Mouse (Mus musculus) CH12.LX (cell line): Measurements from ENCODE around the gene Mbtps1. TPM values are rescaled to one million over a fixed set of nuclear protein-coding genes. Genes with fewer than 3 reads are reported as not detected.

Source experiments
- DNase-seq: peaks from one replicate; pipeline ENCODE4 v3.0.0-alpha.2; 2013; ENCODE audit errors: extremely low read depth
- H3K27ac ChIP-seq: 2 replicates; pipeline ENCODE4 v1.5.1; 2012; ENCODE audit warnings: low read depth, mild to moderate bottlenecking, control low read depth, moderate library complexity; ENCODE audit not compliant: insufficient read depth
- H3K27me3 ChIP-seq: replicated peaks from 2 replicates; pipeline ENCODE3; 2012; ENCODE audit warnings: inconsistent platforms
- H3K36me3 ChIP-seq, 2 experiments: replicated peaks in 1 of 2; 2 replicates each; pipeline versions ENCODE3 to v1.6.1; 2012; ENCODE audit warnings: inconsistent platforms in 1 of 2, low read length in 1 of 2, mild to moderate bottlenecking in 1 of 2, mixed read lengths in 1 of 2, moderate library complexity in 1 of 2; ENCODE audit not compliant: control insufficient read depth in 1 of 2, insufficient read depth in 1 of 2
- H3K4me1 ChIP-seq, 2 experiments: 2 replicates each; pipeline ENCODE4 v1.6.1; 2012; ENCODE audit warnings: inconsistent platforms in 1 of 2, moderate library complexity in 1 of 2; ENCODE audit not compliant: insufficient read depth in 2 of 2, control insufficient read depth in 1 of 2
- H3K4me2 ChIP-seq: 2 replicates; pipeline ENCODE4 v1.6.1; 2012; ENCODE audit warnings: low read depth, mild to moderate bottlenecking, control low read depth; ENCODE audit not compliant: poor library complexity, insufficient read depth, severe bottlenecking
- H3K4me3 ChIP-seq, 3 experiments: fragments of 150-350 bp in 1 of 3; sonication (generic) in 1 of 3; replicated peaks in 1 of 3; 2 replicates each; pipeline versions ENCODE3 to v1.5.1; 2011 to 2012; ENCODE audit warnings: low read depth in 2 of 3, low read length in 2 of 3, mild to moderate bottlenecking in 2 of 3, moderate library complexity in 2 of 3, control low read depth in 1 of 3, improper control_type of control experiment in 1 of 3, inconsistent platforms in 1 of 3, mixed read lengths in 1 of 3; ENCODE audit not compliant: poor library complexity in 1 of 3
- H3K79me2 ChIP-seq: replicated peaks from 2 replicates; pipeline ENCODE4 v1.6.1; 2012; ENCODE audit warnings: mild to moderate bottlenecking, moderate library complexity; ENCODE audit not compliant: control insufficient read depth, poor library complexity, insufficient read depth, severe bottlenecking; ENCODE audit errors: extremely low read depth
- H3K9ac ChIP-seq: 2 replicates; pipeline ENCODE4 v1.6.1; 2012; ENCODE audit warnings: low read depth, mild to moderate bottlenecking, control low read depth, moderate library complexity; ENCODE audit not compliant: insufficient read depth
- H3K9me3 ChIP-seq: replicated peaks from 2 replicates; pipeline ENCODE3; 2012; ENCODE audit warnings: low read length, inconsistent platforms, mixed read lengths
- CHD2 ChIP-seq: IDR thresholded peaks from 2 replicates; pipeline ENCODE4 v1.6.1; 2011; ENCODE audit warnings: low read length, improper control_type of control experiment
- CTCF ChIP-seq, 2 experiments: IDR thresholded peaks in 1 of 2; conservative IDR thresholded peaks in 1 of 2; 2 replicates each; pipeline ENCODE4 v1.5.1; 2011 to 2012; ENCODE audit warnings: low read depth in 2 of 2, low read length in 2 of 2, improper control_type of control experiment in 1 of 2, inconsistent platforms in 1 of 2, mild to moderate bottlenecking in 1 of 2, moderate library complexity in 1 of 2
- GABPA ChIP-seq: IDR thresholded peaks from 2 replicates; pipeline ENCODE4 v1.6.1; 2012; ENCODE audit warnings: low read depth, low read length, improper control_type of control experiment, inconsistent platforms; ENCODE audit not compliant: insufficient replicate concordance
- HCFC1 ChIP-seq: IDR thresholded peaks from 2 replicates; pipeline ENCODE4 v1.6.1; 2012; ENCODE audit warnings: low read depth, mild to moderate bottlenecking, inconsistent platforms, low read length, improper control_type of control experiment
- JUN ChIP-seq: IDR thresholded peaks from 2 replicates; pipeline ENCODE4 v1.6.1; 2011; ENCODE audit warnings: low read depth, mild to moderate bottlenecking, low read length, improper control_type of control experiment, moderate library complexity; ENCODE audit not compliant: insufficient read depth
- JUND ChIP-seq: conservative IDR thresholded peaks from 2 replicates; pipeline ENCODE4 v1.6.1; 2011; ENCODE audit warnings: low read depth, low read length, improper control_type of control experiment
- KAT2A ChIP-seq: IDR thresholded peaks from 2 replicates; pipeline ENCODE4 v1.6.1; 2012; ENCODE audit warnings: low read length, improper control_type of control experiment, inconsistent platforms; ENCODE audit not compliant: insufficient replicate concordance
- MAFK ChIP-seq: IDR thresholded peaks from 2 replicates; pipeline ENCODE4 v1.6.1; 2011; ENCODE audit warnings: low read length, improper control_type of control experiment; ENCODE audit not compliant: insufficient replicate concordance
- MAX ChIP-seq: IDR thresholded peaks from 2 replicates; pipeline ENCODE4 v1.6.1; 2011; ENCODE audit warnings: low read length, improper control_type of control experiment
- MEF2A ChIP-seq: IDR thresholded peaks from 2 replicates; pipeline ENCODE4 v1.6.1; 2014; ENCODE audit warnings: low read depth, mild to moderate bottlenecking, inconsistent platforms, low read length, improper control_type of control experiment, borderline replicate concordance
- MYC ChIP-seq: IDR thresholded peaks from 2 replicates; pipeline ENCODE4 v1.6.1; 2011; ENCODE audit warnings: low read depth, mild to moderate bottlenecking, improper control_type of control experiment, low read length
- NELFE ChIP-seq: IDR thresholded peaks from 2 replicates; pipeline ENCODE4 v1.6.1; 2011; ENCODE audit warnings: low read depth, low read length, improper control_type of control experiment
- POLR2A ChIP-seq: IDR thresholded peaks from 2 replicates; pipeline ENCODE4 v1.6.1; 2011; ENCODE audit warnings: low read depth, mild to moderate bottlenecking, improper control_type of control experiment, low read length
- POLR2AphosphoS2 ChIP-seq: IDR thresholded peaks from 2 replicates; pipeline ENCODE4 v1.6.1; 2011; ENCODE audit warnings: low read depth, low read length, improper control_type of control experiment
- RCOR1 ChIP-seq: conservative IDR thresholded peaks from 2 replicates; pipeline ENCODE4 v1.6.1; 2012; ENCODE audit warnings: low read depth, mild to moderate bottlenecking, inconsistent platforms, low read length, improper control_type of control experiment
- ZC3H11A ChIP-seq: IDR thresholded peaks from 2 replicates; pipeline ENCODE4 v1.6.1; 2012; ENCODE audit warnings: low read depth, mild to moderate bottlenecking, inconsistent platforms, low read length, improper control_type of control experiment
- ZKSCAN1 ChIP-seq: IDR thresholded peaks from 2 replicates; pipeline ENCODE4 v1.6.1; 2012; ENCODE audit warnings: low read depth, inconsistent platforms, low read length, improper control_type of control experiment, borderline replicate concordance
- ZMIZ1 ChIP-seq: IDR thresholded peaks from 2 replicates; pipeline ENCODE4 v1.6.1; 2012; ENCODE audit warnings: low read depth, mild to moderate bottlenecking, inconsistent platforms, low read length, improper control_type of control experiment
- ZNF384 ChIP-seq: IDR thresholded peaks from 2 replicates; pipeline ENCODE4 v1.6.1; 2012; ENCODE audit warnings: low read depth, low read length, improper control_type of control experiment, inconsistent platforms
- dilution Hi-C: fragments of 300-500 bp; cut with MboI; formaldehyde crosslinking; loops from 2 replicates; pipeline ENCODE4 v1.14.3; 2020; ENCODE audit warnings: low sequenced_read_pairs; ENCODE audit not compliant: extremely low pct_unique_long_range_greater_than_20kb, extremely low pct_ligation_motif_present
- in situ Hi-C: fragments of 300-500 bp; cut with MboI; formaldehyde crosslinking; loops from 3 replicates; pipeline ENCODE4 v1.14.3; 2019; ENCODE audit warnings: low sequenced_read_pairs, low pct_ligation_motif_present, low pct_unique_long_range_greater_than_20kb, mixed read lengths
- polyA plus RNA-seq: library from polyadenylated mRNA; unstranded; fragments of >175 nt; gene quantifications from 2 replicates; pipeline ENCODE4 v1.2.1, GENCODE M21; 2012; ENCODE audit warnings: low read depth; ENCODE audit not compliant: insufficient read length
- total RNA-seq, 2 experiments: library from RNA; depleted of rRNA; stranded (reverse); fragments of 300-350 nt in 1 of 2; fragments of >200 nt in 1 of 2; gene quantifications; 2 replicates each; pipeline ENCODE4 v1.2.3; 2012 to 2014

Mbtps1 gene
- total and polyA plus RNA-seq, 3 experiments: 32.6 to 41.1 (median 40.7) TPM

- no peaks in the 10 kb centered on the region for H3K36me3 ChIP-seq
- no peaks in the 10 kb centered on the region for H3K9me3 ChIP-seq
- H3K27ac ChIP-seq: no peak overlapping the region
- no peak overlapping the region for H3K4me3 ChIP-seq
- H3K9ac ChIP-seq: no peak overlapping the region
- no peaks in the 10 kb centered on the region for H3K79me2 ChIP-seq
- no peaks in the 10 kb centered on the region for H3K27me3 ChIP-seq
- dilution Hi-C loops: no loop called here
- TF ChIP-seq CTCF (conservative IDR thresholded peaks at IDR 0.05 in 1 of 2, IDR thresholded peaks at IDR 0.05 in 1 of 2; ENCODE audit: low read depth in 2 of 2, low read length in 2 of 2): peak in 1 of 2 experiments; percentile 14; a peak in 1 of 4 replicates
- no peak for TF ChIP-seq HCFC1
- no peak for DNase-seq
- in situ Hi-C loops: no loop called here
- peaks cover 0 to 10% of the 10 kb centered on the region in 2 experiments; a peak in 2 of 4 replicates for H3K4me1 ChIP-seq
- H3K4me2 ChIP-seq: no peak overlapping the region
Measured at GRCm38 (mm10) chr8:119588321-119588720, 29.8 kb upstream of the Mbtps1 start.

GRCm38 (mm10) chr8:119585901-119586300, 27.4 kb upstream of the Mbtps1 start:
- DNase-seq: no peak
- no peak overlapping the region for H3K27ac ChIP-seq
- H3K36me3 ChIP-seq: no peaks in the 10 kb centered on the region
- H3K9ac ChIP-seq: no peak overlapping the region
- no peaks in the 10 kb centered on the region for H3K9me3 ChIP-seq
- no peaks in the 10 kb centered on the region for H3K79me2 ChIP-seq
- peaks cover 0 to 10% of the 10 kb centered on the region in 2 experiments; a peak in 2 of 4 replicates for H3K4me1 ChIP-seq
- in situ Hi-C loops: no loop called here
- no peak overlapping the region for H3K4me3 ChIP-seq
- peaks cover 8% of the 10 kb centered on the region for H3K27me3 ChIP-seq
- dilution Hi-C loops: no loop called here
- no peak for TF ChIP-seq MEF2A
- no peak for TF ChIP-seq HCFC1
- TF ChIP-seq ZKSCAN1: no peak
- no peak for TF ChIP-seq NELFE
- TF ChIP-seq MAX: no peak
- no peak overlapping the region for H3K4me2 ChIP-seq

- Histone ChIP-seq H3K27ac (no peak overlapping the region), H3K4me3 (no peak overlapping the region), H3K36me3 (no peaks in the 10 kb centered on the region), H3K4me1 (no peaks in the 10 kb centered on the region), H3K27me3 (peaks cover 54% of the 10 kb centered on the region), H3K9me3 (no peaks in the 10 kb centered on the region), H3K9ac (no peak overlapping the region), H3K79me2 (no peaks in the 10 kb centered on the region)
- dilution Hi-C loops (no loop called here), in situ Hi-C loops (no loop called here)
- DNase-seq: no peak
- TF ChIP-seq GABPA (no peak), ZNF384 (no peak), JUND (no peak), KAT2A (no peak), POLR2AphosphoS2 (no peak), MAFK (no peak), JUN (no peak), RCOR1 (no peak), CTCF (conservative IDR thresholded peaks at IDR 0.05 in 1 of 2, IDR thresholded peaks at IDR 0.05 in 1 of 2; ENCODE audit: low read depth in 2 of 2, low read length in 2 of 2) (no peak), MAX (no peak), ZMIZ1 (no peak), CHD2 (no peak), POLR2A (no peak), ZC3H11A (no peak), MYC (no peak), NELFE (no peak)
- TF ChIP-seq, all 38 proteins: peak for 0
- H3K4me2 ChIP-seq: no peak overlapping the region
Measured at GRCm38 (mm10) chr8:119580441-119581161, 22.1 kb upstream of the Mbtps1 start.
